Mouse (Mus musculus) embryonic facial prominence, embryonic 11.5 days (tissue): Measurements from ENCODE around the gene Rela. TPM values are rescaled to one million over a fixed set of nuclear protein-coding genes. Genes with fewer than 3 reads are reported as not detected.

ENCODE experiments used
- ATAC-seq: fragments of 200-750 bp; cut with Nextera tagmentation; replicated peaks from 2 replicates; pipeline ENCODE4 v1.8.0; 2017; ENCODE audit warnings: low read depth; ENCODE audit not compliant: insufficient number of reproducible peaks, low FRiP score, low TSS enrichment
- DNase-seq: peaks from one replicate; pipeline ENCODE4 v3.0.0-alpha.2; 2015; ENCODE audit warnings: low spot score
- H3K27ac ChIP-seq: fragments of 300-500 bp; sonication (generic); replicated peaks from 2 replicates; pipeline ENCODE4 v1.5.1; 2014; ENCODE audit warnings: mild to moderate bottlenecking, low read depth, low read length, control low read depth
- H3K27me3 ChIP-seq: fragments of 300-500 bp; sonication (generic); 2 replicates; pipeline ENCODE4 v1.6.1; 2014; ENCODE audit warnings: mild to moderate bottlenecking, low read length, moderate library complexity, mixed read lengths; ENCODE audit not compliant: control insufficient read depth, insufficient read depth
- H3K36me3 ChIP-seq: fragments of 300-500 bp; sonication (generic); replicated peaks from 2 replicates; pipeline ENCODE4 v1.6.1; 2014; ENCODE audit warnings: low read depth, mild to moderate bottlenecking, low read length, moderate library complexity, mixed read lengths; ENCODE audit not compliant: control insufficient read depth, insufficient read depth
- H3K4me1 ChIP-seq: fragments of 300-500 bp; sonication (generic); 2 replicates; pipeline ENCODE4 v1.6.1; 2014; ENCODE audit warnings: low read length, mixed read lengths; ENCODE audit not compliant: control insufficient read depth, insufficient read depth
- H3K4me2 ChIP-seq: fragments of 300-500 bp; sonication (generic); 2 replicates; pipeline ENCODE4 v1.6.1; 2014; ENCODE audit warnings: low read depth, mild to moderate bottlenecking, control low read depth, low read length, moderate library complexity
- H3K4me3 ChIP-seq: fragments of 300-500 bp; sonication (generic); 2 replicates; pipeline ENCODE4 v1.5.1; 2014; ENCODE audit warnings: low read depth, low read length, control low read depth
- H3K9ac ChIP-seq: fragments of 300-500 bp; sonication (generic); replicated peaks from 2 replicates; pipeline ENCODE4 v1.6.1; 2014; ENCODE audit warnings: mild to moderate bottlenecking, control low read depth, low read length
- H3K9me3 ChIP-seq: fragments of 300-500 bp; sonication (generic); replicated peaks from 2 replicates; pipeline ENCODE4 v1.6.1; 2016; ENCODE audit warnings: mild to moderate bottlenecking, low read length, inconsistent platforms, mixed read lengths; ENCODE audit not compliant: control insufficient read depth
- WGBS: fragments of 180-500 bp; shearing (Covaris S2); extraction: QIAGEN DNeasy Blood & Tissue Kit; methylation state at CpG from one replicate; pipeline ENCODE4 v1.1.7; 2014; 5-methylcytosine and 5-hydroxymethylcytosine counted together
- polyA plus RNA-seq: library from polyadenylated mRNA; unstranded; fragments of >200 nt; fragmentation: Nextera tagmentation; extraction: Ambion mirVana; gene quantifications from 2 replicates; pipeline ENCODE4 v1.2.1, GENCODE M21; 2014

The Rela gene
- polyA plus RNA-seq, 1 experiment from 2014 or later, result 37.0 TPM

- no peak for DNase-seq
- ATAC-seq, result no peak
- 78% methylated on average over 16 of the region's 16 CpGs for WGBS
- Histone ChIP-seq H3K9ac (no peak overlapping the region), H3K4me1 (peaks cover 5% of the 10 kb centered on the region), H3K27ac (no peak overlapping the region), H3K36me3 (no peaks in the 10 kb centered on the region; the same call in 1 of the 2 replicates), H3K4me2 (peak overlapping the region; percentile 13), H3K4me3 (0 out of 2 replicates have a peak overlapping the region, but pooled peaks have one; percentile 8), H3K27me3 (no peaks in the 10 kb centered on the region), H3K9me3 (no peaks in the 10 kb centered on the region)
Observed at GRCm38 (mm10) chr19:5660942-5661751, 23.9 kb downstream of the Rela start.

- H3K4me2 ChIP-seq, result peak overlapping the region; percentile 64
- no peaks in the 10 kb centered on the region for H3K27me3 ChIP-seq
- H3K36me3 ChIP-seq, result no peaks in the 10 kb centered on the region; the same call in 1 of the 2 replicates
- peaks cover 5% of the 10 kb centered on the region for H3K4me1 ChIP-seq
- H3K4me3 ChIP-seq, result peak overlapping the region; percentile 50
- 81% methylated on average over 8 of the region's 8 CpGs for WGBS
- H3K27ac ChIP-seq, result peak overlapping the region; percentile 70; the same call in 1 of the 2 replicates
- peak overlapping the region; percentile 67; the same call in 1 of the 2 replicates for H3K9ac ChIP-seq
- no peaks in the 10 kb centered on the region for H3K9me3 ChIP-seq
- ATAC-seq (no peak), DNase-seq (no peak)
Observed at GRCm38 (mm10) chr19:5662310-5662709, 25.0 kb downstream of the Rela start.

GRCm38 (mm10) chr19:5662981-5663913 is 26.0 kb downstream of the Rela start, which contains the start of gene Sipa1:
Gene Sipa1, minus strand, starts transcription at chr19:5663707.
- no peaks in the 10 kb centered on the region; the same call in 1 of the 2 replicates for H3K36me3 ChIP-seq
- H3K4me1 ChIP-seq, result peaks cover 5% of the 10 kb centered on the region
- H3K9me3 ChIP-seq, result no peaks in the 10 kb centered on the region
- H3K9ac ChIP-seq, result peak within 1 kb of the TSS; percentile 67
- peak within 1 kb of the TSS; percentile 64 for H3K4me2 ChIP-seq
- under 1% methylated on average over 32 of the region's 32 CpGs for WGBS
- no peaks in the 10 kb centered on the region for H3K27me3 ChIP-seq
- peak within 1 kb of the TSS; percentile 50 for H3K4me3 ChIP-seq
- ATAC-seq (peak; percentile 84), DNase-seq (peak; percentile 92)
- H3K27ac ChIP-seq, result peak within 1 kb of the TSS; percentile 70

GRCm38 (mm10) chr19:5664669-5665257 is 27.5 kb downstream of the Rela start:
- Histone ChIP-seq H3K4me1 (peaks cover 5% of the 10 kb centered on the region), H3K9ac (no peak overlapping the region), H3K4me2 (no peak overlapping the region), H3K27me3 (no peaks in the 10 kb centered on the region), H3K27ac (no peak overlapping the region), H3K9me3 (no peaks in the 10 kb centered on the region), H3K36me3 (no peaks in the 10 kb centered on the region; the same call in 1 of the 2 replicates), H3K4me3 (no peak overlapping the region)
- DNase-seq (no peak), ATAC-seq (no peak)
- WGBS, result 93% methylated on average over 10 of the region's 10 CpGs

DNA sequence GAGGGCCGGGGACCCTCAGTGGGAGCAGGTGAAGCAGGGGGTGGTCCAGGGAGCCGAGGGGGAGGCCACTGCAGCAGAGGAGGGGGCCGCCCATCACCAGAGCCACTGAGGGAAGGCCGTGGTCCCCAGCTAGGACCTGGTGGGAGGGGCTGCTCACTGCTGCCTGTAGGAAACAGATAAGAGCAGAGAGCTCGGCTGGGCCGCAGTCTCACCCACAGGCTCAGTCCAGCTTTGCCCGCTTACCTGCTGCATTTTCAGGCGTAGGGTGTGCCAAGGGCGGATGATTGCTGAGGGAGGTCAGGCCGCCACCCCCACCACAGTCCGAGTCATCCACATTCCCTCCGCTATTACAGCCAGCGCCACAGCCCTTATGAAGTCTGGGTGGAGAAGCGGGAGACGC is 28.2 kb downstream of the Rela start:
- Histone ChIP-seq H3K27ac (no peak overlapping the region), H3K27me3 (no peaks in the 10 kb centered on the region), H3K9me3 (no peaks in the 10 kb centered on the region), H3K36me3 (no peaks in the 10 kb centered on the region; the same call in 1 of the 2 replicates), H3K4me2 (no peak overlapping the region), H3K4me1 (peaks cover 5% of the 10 kb centered on the region), H3K9ac (no peak overlapping the region), H3K4me3 (no peak overlapping the region)
- DNase-seq (no peak), ATAC-seq (no peak)
- WGBS, result 86% methylated on average over 15 of the region's 15 CpGs

GRCm38 (mm10) chr19:5666386-5666785 is 29.1 kb downstream of the Rela start:
- no peak overlapping the region for H3K9ac ChIP-seq
- 95% methylated on average over 18 of the region's 18 CpGs for WGBS
- no peak overlapping the region for H3K4me3 ChIP-seq
- H3K27me3 ChIP-seq, result no peaks in the 10 kb centered on the region
- H3K27ac ChIP-seq, result no peak overlapping the region
- H3K4me2 ChIP-seq, result no peak overlapping the region
- H3K36me3 ChIP-seq, result peaks cover under 1% of the 10 kb centered on the region
- ATAC-seq, result no peak
- H3K9me3 ChIP-seq, result no peaks in the 10 kb centered on the region
- peaks cover 5% of the 10 kb centered on the region for H3K4me1 ChIP-seq
- no peak for DNase-seq

- Histone ChIP-seq H3K4me3 (no peak overlapping the region), H3K4me2 (no peak overlapping the region), H3K27me3 (no peaks in the 10 kb centered on the region), H3K27ac (no peak overlapping the region), H3K9ac (no peak overlapping the region), H3K4me1 (no peaks in the 10 kb centered on the region), H3K36me3 (peaks cover 9% of the 10 kb centered on the region), H3K9me3 (no peaks in the 10 kb centered on the region)
- 88% methylated on average over 4 of the region's 4 CpGs for WGBS
- DNase-seq, result no peak
- no peak for ATAC-seq
Observed at GRCm38 (mm10) chr19:5668372-5668771, 31.1 kb downstream of the Rela start.
